Mouse (Mus musculus): ENCODE data around the gene Il1r1. TPM values are rescaled to one million over a fixed set of nuclear protein-coding genes. Genes with fewer than 3 reads are reported as not detected.

Gene Il1r1
- polyA plus RNA-seq, 1 experiment: 1.9 TPM

DNA sequence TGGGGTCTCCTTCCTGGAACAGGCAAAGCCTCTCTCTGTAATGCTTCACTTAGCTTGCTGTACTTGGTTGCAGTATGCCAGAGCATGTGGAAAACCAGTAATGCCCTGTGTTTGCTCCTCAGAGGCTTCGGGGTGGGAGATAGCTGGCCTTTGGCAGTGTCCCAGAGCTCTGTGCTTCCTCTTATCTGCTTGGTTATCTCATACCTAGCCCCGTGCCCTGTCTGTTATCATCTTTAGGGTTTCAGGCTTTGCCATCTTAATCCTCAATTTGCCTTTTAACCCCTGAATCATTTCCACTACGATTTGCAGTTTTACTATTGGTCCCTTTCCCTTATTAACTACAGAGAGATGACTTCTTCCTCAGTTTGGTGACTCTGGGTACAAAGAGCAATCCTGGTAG is 6.3 kb upstream of the Il1r1 start:
- TF ChIP-seq POLR2A (IDR thresholded peaks at IDR 0.05; ENCODE audit: control insufficient read depth, low read depth, low read length) (no peak), CTCF (IDR thresholded peaks at IDR 0.05; ENCODE audit: control insufficient read depth, insufficient read depth, insufficient replicate concordance, low read depth, low read length) (no peak)
- H3K4me3 ChIP-seq (ENCODE audit: control insufficient read depth, low read depth, low read length): no peak overlapping the region
- no peaks in the 10 kb centered on the region for H3K27me3 ChIP-seq (ENCODE audit: control insufficient read depth, insufficient read depth, low read length)
- no peaks in the 10 kb centered on the region for H3K36me3 ChIP-seq (ENCODE audit: control insufficient read depth, insufficient read depth, low read length)
- no peak overlapping the region for H3K27ac ChIP-seq (ENCODE audit: control insufficient read depth, insufficient read depth, low read depth, low read length)
- no peaks in the 10 kb centered on the region for H3K4me1 ChIP-seq (ENCODE audit: control insufficient read depth, insufficient read depth, low read length)

DNA sequence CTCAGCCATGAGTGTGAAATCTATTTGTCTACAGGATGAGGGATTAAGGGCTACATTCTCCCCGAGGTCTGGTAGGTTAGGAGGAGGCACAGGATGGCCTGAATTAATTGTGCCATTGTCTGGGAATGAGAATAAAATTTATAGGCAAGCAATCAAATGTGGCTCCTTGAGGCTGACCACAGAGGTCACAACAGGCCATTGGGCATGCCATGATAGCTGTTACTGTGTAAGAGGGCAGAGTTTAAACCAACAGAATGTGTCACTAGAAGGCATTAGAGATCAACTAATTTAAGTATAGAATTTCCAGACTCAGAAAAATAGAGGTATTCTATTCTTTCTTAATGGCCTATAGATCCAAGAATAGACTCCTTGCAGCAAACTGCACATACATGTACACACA is 4.3 kb upstream of the Il1r1 start:
- H3K36me3 ChIP-seq (ENCODE audit: control insufficient read depth, insufficient read depth, low read length): no peaks in the 10 kb centered on the region
- H3K27ac ChIP-seq (ENCODE audit: control insufficient read depth, insufficient read depth, low read depth, low read length): no peak overlapping the region
- H3K27me3 ChIP-seq (ENCODE audit: control insufficient read depth, insufficient read depth, low read length): no peaks in the 10 kb centered on the region
- TF ChIP-seq CTCF (IDR thresholded peaks at IDR 0.05; ENCODE audit: control insufficient read depth, insufficient read depth, insufficient replicate concordance, low read depth, low read length): no peak
- no peak for TF ChIP-seq POLR2A (IDR thresholded peaks at IDR 0.05; ENCODE audit: control insufficient read depth, low read depth, low read length)
- H3K4me1 ChIP-seq (ENCODE audit: control insufficient read depth, insufficient read depth, low read length): no peaks in the 10 kb centered on the region
- no peak overlapping the region for H3K4me3 ChIP-seq (ENCODE audit: control insufficient read depth, low read depth, low read length)

DNA sequence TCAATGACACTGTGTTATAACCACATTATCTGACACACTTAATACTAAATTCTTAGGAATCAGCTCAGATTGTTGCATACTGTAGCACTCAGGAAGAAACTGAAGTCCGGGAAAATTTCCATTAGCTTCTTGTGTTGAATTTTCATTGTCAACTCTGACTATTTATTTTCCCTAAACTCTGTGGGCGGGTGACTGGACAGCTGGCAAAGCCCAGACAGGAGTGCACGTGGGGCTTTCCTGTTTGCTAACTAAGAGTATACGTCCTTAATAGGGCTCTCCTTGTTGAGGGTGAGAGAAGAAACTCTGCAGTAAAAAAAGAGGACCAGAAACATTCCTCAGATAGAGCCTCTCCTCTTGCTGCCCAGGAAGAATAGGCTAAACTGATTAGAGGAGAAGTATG is 3.0 kb upstream of the Il1r1 start:
- H3K4me1 ChIP-seq (ENCODE audit: control insufficient read depth, insufficient read depth, low read length): no peaks in the 10 kb centered on the region
- no peak overlapping the region for H3K27ac ChIP-seq (ENCODE audit: control insufficient read depth, insufficient read depth, low read depth, low read length)
- no peak for TF ChIP-seq CTCF (IDR thresholded peaks at IDR 0.05; ENCODE audit: control insufficient read depth, insufficient read depth, insufficient replicate concordance, low read depth, low read length)
- TF ChIP-seq POLR2A (IDR thresholded peaks at IDR 0.05; ENCODE audit: control insufficient read depth, low read depth, low read length): no peak

DNA sequence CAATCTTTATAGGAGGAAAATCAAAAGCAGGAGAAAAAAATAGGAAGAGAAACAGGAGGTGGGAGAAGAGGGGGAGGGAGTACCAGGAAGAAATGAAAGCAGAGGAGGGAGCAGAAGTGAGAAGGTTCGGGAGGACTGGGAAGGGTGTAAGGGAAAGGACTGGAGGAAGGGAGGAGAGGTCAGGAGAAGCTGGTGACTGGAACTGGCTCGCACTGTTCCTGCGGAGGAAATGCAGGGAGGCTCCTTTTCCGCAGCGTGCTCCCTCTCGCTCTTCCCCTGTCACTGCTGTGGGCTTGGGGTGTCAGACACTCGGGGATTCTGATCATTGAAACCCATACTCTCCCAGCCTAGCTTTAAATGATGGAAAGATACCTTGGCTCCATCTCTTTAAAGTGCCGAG is 2.2 kb upstream of the Il1r1 start:
- TF ChIP-seq CTCF (IDR thresholded peaks at IDR 0.05; ENCODE audit: control insufficient read depth, insufficient read depth, insufficient replicate concordance, low read depth, low read length) (no peak), POLR2A (IDR thresholded peaks at IDR 0.05; ENCODE audit: control insufficient read depth, low read depth, low read length) (no peak)
- no peaks in the 10 kb centered on the region for H3K4me1 ChIP-seq (ENCODE audit: control insufficient read depth, insufficient read depth, low read length)
- no peak overlapping the region for H3K27ac ChIP-seq (ENCODE audit: control insufficient read depth, insufficient read depth, low read depth, low read length)
- H3K27me3 ChIP-seq (ENCODE audit: control insufficient read depth, insufficient read depth, low read length): no peaks in the 10 kb centered on the region
- no peak overlapping the region for H3K4me3 ChIP-seq (ENCODE audit: control insufficient read depth, low read depth, low read length)
- H3K36me3 ChIP-seq (ENCODE audit: control insufficient read depth, insufficient read depth, low read length): no peaks in the 10 kb centered on the region

More for the DNA sequence above, 3.0 kb upstream of the Il1r1 start:
- H3K36me3 ChIP-seq (ENCODE audit: control insufficient read depth, insufficient read depth, low read length): no peaks in the 10 kb centered on the region
- no peak overlapping the region for H3K4me3 ChIP-seq (ENCODE audit: control insufficient read depth, low read depth, low read length)
- H3K27me3 ChIP-seq (ENCODE audit: control insufficient read depth, insufficient read depth, low read length): no peaks in the 10 kb centered on the region

DNA sequence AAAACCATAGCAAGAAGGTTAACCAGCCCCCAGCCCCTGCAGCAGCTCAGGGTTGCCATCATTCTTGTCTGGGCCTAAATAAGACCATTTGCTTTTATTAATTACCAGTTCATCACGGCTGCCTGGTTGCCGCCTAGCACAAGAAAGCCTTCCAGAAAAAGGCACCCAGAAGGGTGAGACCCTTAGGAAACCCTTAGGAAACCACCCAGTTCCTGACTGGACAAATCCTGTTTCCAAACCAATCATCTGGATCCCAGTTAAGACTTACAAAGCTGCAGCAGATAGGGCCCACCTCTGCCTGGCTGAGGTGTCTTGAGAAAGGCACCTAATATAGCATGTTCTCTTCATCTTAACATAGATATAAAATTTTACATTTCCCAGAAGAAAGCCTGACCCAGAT is 1.3 kb upstream of the Il1r1 start:
- no peak for TF ChIP-seq CTCF (IDR thresholded peaks at IDR 0.05; ENCODE audit: control insufficient read depth, insufficient read depth, insufficient replicate concordance, low read depth, low read length)
- TF ChIP-seq POLR2A (IDR thresholded peaks at IDR 0.05; ENCODE audit: control insufficient read depth, low read depth, low read length): no peak
- Histone ChIP-seq H3K36me3 (ENCODE audit: control insufficient read depth, insufficient read depth, low read length) (no peaks in the 10 kb centered on the region), H3K4me1 (ENCODE audit: control insufficient read depth, insufficient read depth, low read length) (no peaks in the 10 kb centered on the region), H3K27me3 (ENCODE audit: control insufficient read depth, insufficient read depth, low read length) (no peaks in the 10 kb centered on the region), H3K4me3 (ENCODE audit: control insufficient read depth, low read depth, low read length) (no peak overlapping the region), H3K27ac (ENCODE audit: control insufficient read depth, insufficient read depth, low read depth, low read length) (no peak overlapping the region)

DNA sequence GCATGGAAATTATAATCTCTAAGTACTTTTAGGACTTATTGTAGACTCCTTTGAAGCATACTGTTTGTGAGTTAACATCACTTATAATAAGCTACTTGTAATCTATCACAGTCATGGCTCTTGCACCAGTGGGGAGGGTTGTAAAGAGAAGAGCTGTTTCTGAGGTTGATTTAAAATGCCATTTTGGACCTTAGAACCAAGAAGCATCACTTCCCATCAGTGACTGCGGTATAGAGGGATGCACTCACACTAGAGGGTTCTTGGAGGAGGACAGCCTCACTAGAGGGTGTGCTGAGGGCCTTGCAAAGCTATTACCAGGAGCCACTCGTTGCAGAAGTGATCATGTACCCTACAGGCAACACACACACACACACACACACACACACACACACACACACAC is 700 bp downstream of the Il1r1 start:
- Histone ChIP-seq H3K4me3 (ENCODE audit: control insufficient read depth, low read depth, low read length) (no peak overlapping the region), H3K27ac (ENCODE audit: control insufficient read depth, insufficient read depth, low read depth, low read length) (no peak overlapping the region), H3K4me1 (ENCODE audit: control insufficient read depth, insufficient read depth, low read length) (no peaks in the 10 kb centered on the region), H3K27me3 (ENCODE audit: control insufficient read depth, insufficient read depth, low read length) (no peaks in the 10 kb centered on the region), H3K36me3 (ENCODE audit: control insufficient read depth, insufficient read depth, low read length) (no peaks in the 10 kb centered on the region)
- TF ChIP-seq POLR2A (IDR thresholded peaks at IDR 0.05; ENCODE audit: control insufficient read depth, low read depth, low read length) (no peak), CTCF (IDR thresholded peaks at IDR 0.05; ENCODE audit: control insufficient read depth, insufficient read depth, insufficient replicate concordance, low read depth, low read length) (no peak)

DNA sequence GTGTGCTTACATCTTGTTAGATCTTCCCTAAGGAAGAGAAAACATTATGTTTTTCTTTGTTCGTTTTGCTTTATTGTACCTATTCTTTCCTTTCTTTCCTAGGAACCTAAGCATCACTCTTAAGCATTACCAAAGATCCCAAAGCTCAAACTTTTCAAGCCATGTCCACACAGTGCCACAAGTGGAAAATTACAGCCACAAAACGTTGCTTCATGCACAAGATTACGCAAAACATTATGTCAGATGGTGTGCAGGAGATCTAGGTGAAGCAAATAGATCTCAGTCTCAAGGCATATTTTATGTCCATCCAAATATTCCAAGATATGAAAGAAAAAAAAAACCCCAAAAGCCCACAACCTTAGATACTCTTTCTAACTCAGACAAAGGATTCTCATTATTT is 4.2 kb downstream of the Il1r1 start:
- Histone ChIP-seq H3K27ac (ENCODE audit: control insufficient read depth, insufficient read depth, low read depth, low read length) (no peak overlapping the region), H3K27me3 (ENCODE audit: control insufficient read depth, insufficient read depth, low read length) (no peaks in the 10 kb centered on the region), H3K4me1 (ENCODE audit: control insufficient read depth, insufficient read depth, low read length) (no peaks in the 10 kb centered on the region), H3K4me3 (ENCODE audit: control insufficient read depth, low read depth, low read length) (no peak overlapping the region), H3K36me3 (ENCODE audit: control insufficient read depth, insufficient read depth, low read length) (no peaks in the 10 kb centered on the region)
- no peak for TF ChIP-seq CTCF (IDR thresholded peaks at IDR 0.05; ENCODE audit: control insufficient read depth, insufficient read depth, insufficient replicate concordance, low read depth, low read length)
- no peak for TF ChIP-seq POLR2A (IDR thresholded peaks at IDR 0.05; ENCODE audit: control insufficient read depth, low read depth, low read length)

DNA sequence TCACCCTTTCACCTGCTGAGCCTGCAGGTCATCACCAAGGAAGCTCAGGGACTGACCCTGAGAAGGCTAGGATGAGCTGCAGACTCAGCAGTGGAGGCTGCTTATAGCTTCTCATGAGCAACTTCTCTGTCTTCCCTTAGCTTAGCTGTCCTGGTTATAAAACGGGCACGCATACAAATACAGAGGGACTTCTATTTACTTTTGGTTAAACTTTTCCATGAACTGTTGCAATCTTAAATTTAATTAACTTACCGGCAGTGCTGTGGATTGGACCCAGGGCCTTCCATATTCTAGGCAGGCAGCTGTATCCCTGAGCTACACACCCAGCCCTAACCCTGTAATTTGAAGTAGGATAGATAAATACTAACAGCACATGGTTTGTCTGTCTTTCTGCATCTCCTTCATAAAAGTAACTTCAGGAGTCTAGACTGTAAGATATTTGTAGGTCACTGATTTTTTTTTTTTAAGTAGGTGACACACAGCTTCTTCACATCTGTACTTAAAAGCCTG is 4.9 kb downstream of the Il1r1 start:
- no peak for TF ChIP-seq POLR2A (IDR thresholded peaks at IDR 0.05; ENCODE audit: control insufficient read depth, low read depth, low read length)
- no peak for TF ChIP-seq CTCF (IDR thresholded peaks at IDR 0.05; ENCODE audit: control insufficient read depth, insufficient read depth, insufficient replicate concordance, low read depth, low read length)
- H3K4me1 ChIP-seq (ENCODE audit: control insufficient read depth, insufficient read depth, low read length): no peaks in the 10 kb centered on the region
- no peak overlapping the region for H3K27ac ChIP-seq (ENCODE audit: control insufficient read depth, insufficient read depth, low read depth, low read length)
- no peaks in the 10 kb centered on the region for H3K27me3 ChIP-seq (ENCODE audit: control insufficient read depth, insufficient read depth, low read length)
- H3K36me3 ChIP-seq (ENCODE audit: control insufficient read depth, insufficient read depth, low read length): no peaks in the 10 kb centered on the region
- H3K4me3 ChIP-seq (ENCODE audit: control insufficient read depth, low read depth, low read length): no peak overlapping the region
